Mouse (Mus musculus): Measurements from ENCODE around the gene Ssc5d.

- TF ChIP-seq CTCF (IDR thresholded peaks at IDR 0.05; ENCODE audit: borderline replicate concordance, control insufficient read depth, extremely low read depth, insufficient read depth, low read length, poor library complexity) (no peak), POLR2A (IDR thresholded peaks at IDR 0.05; ENCODE audit: control insufficient read depth, extremely low read depth, insufficient read depth, low read length, poor library complexity) (no peak)
These were observed 11.2 kb downstream of the Ssc5d start for GRCm38 (mm10) chr7:4936832-4937231.

All from thymus, adult 2 months (tissue).